Mouse (Mus musculus): ENCODE results near the gene Hrc. TPM values are rescaled to one million over a fixed set of nuclear protein-coding genes. Genes with fewer than 3 reads are reported as not detected.

The Hrc gene
- polyA plus RNA-seq, 1 experiment = 9.1 TPM

DNA sequence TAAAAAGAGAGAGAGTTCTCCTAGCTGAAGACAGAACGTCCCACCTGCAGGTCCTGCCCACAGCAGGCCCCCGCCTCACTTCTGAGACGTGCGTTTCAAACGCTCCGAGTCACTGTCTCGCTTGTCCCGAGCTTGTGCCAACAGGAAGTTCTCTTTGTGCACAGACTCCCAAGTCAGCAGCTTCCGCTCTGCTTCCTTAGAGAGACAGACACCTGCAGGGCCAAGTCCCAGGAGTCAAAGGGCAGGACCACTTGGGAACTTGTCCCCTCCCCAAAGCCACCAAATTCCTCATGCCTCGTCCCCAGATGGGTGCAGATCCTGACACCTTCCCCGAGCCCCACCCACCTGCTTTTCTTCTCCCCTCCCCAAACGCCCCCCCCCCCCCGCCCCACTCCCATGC is 30.2 kb upstream of the Hrc start:
- peaks cover 15% of the 10 kb centered on the region for H3K4me1 ChIP-seq (replicated peaks; ENCODE audit: control insufficient read depth, insufficient read depth, low read length)
- WGBS = 53% methylated on average over 13 of the region's 13 CpGs
- TF ChIP-seq CTCF (IDR thresholded peaks at IDR 0.05; ENCODE audit: borderline replicate concordance, control insufficient read depth, extremely low read depth, insufficient read depth, low read length, poor library complexity) (no peak), POLR2A (IDR thresholded peaks at IDR 0.05; ENCODE audit: control insufficient read depth, extremely low read depth, insufficient read depth, low read length, poor library complexity) (no peak)
- no peak overlapping the region for H3K4me3 ChIP-seq (ENCODE audit: control insufficient read depth, insufficient read depth, low read length)
- no peaks in the 10 kb centered on the region for H3K27me3 ChIP-seq (ENCODE audit: control insufficient read depth, insufficient read depth, low read length)
- no peak for DNase-seq
- no peak overlapping the region for H3K27ac ChIP-seq (ENCODE audit: control insufficient read depth, insufficient read depth, low read length)
- no peaks in the 10 kb centered on the region for H3K36me3 ChIP-seq (ENCODE audit: control insufficient read depth, insufficient read depth, low read length)

DNA sequence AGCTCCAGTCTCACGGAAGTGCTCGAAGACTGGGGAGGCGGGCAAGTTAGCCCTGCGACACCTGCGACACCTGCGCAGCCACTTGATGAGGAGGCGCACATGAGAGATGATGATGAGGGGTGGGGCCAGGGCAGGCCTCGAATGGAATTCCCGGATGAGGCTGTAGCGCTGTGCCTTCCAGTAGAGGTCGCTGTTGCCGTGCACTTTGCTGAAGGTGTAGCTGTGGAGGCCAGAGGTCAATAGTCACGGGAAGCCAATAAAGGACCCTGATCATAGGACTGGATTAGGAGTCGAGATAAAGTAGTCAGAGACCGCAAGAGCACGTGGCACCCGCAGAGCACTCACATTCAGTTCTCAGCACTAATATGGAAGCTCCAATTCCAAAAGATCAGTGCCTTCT is 29.8 kb upstream of the Hrc start:
- Histone ChIP-seq H3K4me3 (ENCODE audit: control insufficient read depth, insufficient read depth, low read length) (no peak overlapping the region), H3K4me1 (replicated peaks; ENCODE audit: control insufficient read depth, insufficient read depth, low read length) (peaks cover 15% of the 10 kb centered on the region), H3K27ac (ENCODE audit: control insufficient read depth, insufficient read depth, low read length) (no peak overlapping the region), H3K27me3 (ENCODE audit: control insufficient read depth, insufficient read depth, low read length) (no peaks in the 10 kb centered on the region), H3K36me3 (ENCODE audit: control insufficient read depth, insufficient read depth, low read length) (no peaks in the 10 kb centered on the region)
- TF ChIP-seq CTCF (IDR thresholded peaks at IDR 0.05; ENCODE audit: borderline replicate concordance, control insufficient read depth, extremely low read depth, insufficient read depth, low read length, poor library complexity) (peak; percentile 69; the same call in 1 of the 2 replicates), POLR2A (IDR thresholded peaks at IDR 0.05; ENCODE audit: control insufficient read depth, extremely low read depth, insufficient read depth, low read length, poor library complexity) (no peak)
- DNase-seq = peak; percentile 29
- 51% methylated on average over 17 of the region's 17 CpGs for WGBS

DNA sequence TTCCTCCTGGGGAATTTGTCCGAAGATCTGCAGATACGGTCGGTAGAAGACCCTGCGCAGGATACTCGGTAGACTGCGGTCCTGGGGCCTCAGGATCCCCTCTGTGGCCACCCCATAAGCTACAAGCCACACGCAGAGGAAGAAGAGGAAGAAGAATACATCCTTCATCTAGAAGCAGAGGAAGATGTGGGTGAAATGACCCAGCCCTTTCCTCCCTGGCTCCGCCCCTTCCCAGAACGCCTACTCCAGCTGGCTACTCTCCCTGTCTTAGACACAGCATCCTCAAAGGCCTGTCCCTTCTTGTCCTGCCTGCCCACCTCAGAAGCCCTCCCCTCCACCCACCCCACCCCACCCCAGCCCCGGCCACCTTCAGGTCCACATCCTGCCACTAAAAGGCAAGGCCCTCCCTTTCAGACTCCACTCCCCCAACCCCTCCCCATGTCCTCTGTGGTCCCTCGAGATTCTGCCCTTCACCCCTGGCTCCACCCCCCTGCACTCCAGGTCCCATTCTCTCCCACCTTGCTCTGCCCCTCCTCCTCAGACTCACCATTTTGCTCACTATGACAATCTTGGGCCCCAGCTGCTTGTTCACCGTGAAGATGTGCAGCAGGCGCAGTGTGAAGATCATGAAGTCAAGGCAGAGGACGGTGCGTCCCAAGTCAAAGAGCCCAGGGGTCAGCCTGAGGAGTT is 26.4 kb upstream of the Hrc start:
- no peak for DNase-seq
- TF ChIP-seq POLR2A (IDR thresholded peaks at IDR 0.05; ENCODE audit: control insufficient read depth, extremely low read depth, insufficient read depth, low read length, poor library complexity) = no peak
- TF ChIP-seq CTCF (IDR thresholded peaks at IDR 0.05; ENCODE audit: borderline replicate concordance, control insufficient read depth, extremely low read depth, insufficient read depth, low read length, poor library complexity) = no peak
- Histone ChIP-seq H3K4me3 (ENCODE audit: control insufficient read depth, insufficient read depth, low read length) (no peak overlapping the region), H3K4me1 (replicated peaks; ENCODE audit: control insufficient read depth, insufficient read depth, low read length) (peaks cover 15% of the 10 kb centered on the region), H3K27me3 (ENCODE audit: control insufficient read depth, insufficient read depth, low read length) (no peaks in the 10 kb centered on the region), H3K36me3 (ENCODE audit: control insufficient read depth, insufficient read depth, low read length) (no peaks in the 10 kb centered on the region), H3K27ac (ENCODE audit: control insufficient read depth, insufficient read depth, low read length) (no peak overlapping the region)
- WGBS = 25% methylated on average over 15 of the region's 15 CpGs

DNA sequence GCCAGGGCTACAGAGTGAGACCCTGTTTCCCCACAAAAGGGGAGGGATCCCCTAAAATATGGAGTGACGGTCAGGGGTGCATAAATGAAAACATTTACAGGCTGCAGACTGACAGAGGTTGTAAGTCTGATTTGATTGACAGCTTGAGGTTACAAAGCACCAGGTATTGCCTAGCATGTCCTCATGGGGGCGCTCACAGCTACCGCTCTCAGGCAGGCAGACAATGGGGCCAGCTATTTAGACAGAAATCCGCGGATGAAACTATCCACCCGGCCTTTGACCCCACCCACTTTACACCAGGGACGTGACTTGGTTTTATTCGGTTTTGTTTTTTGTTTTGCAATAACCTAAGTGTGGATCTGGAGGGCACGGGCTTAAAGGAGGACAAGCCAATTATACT is 25.6 kb upstream of the Hrc start:
- Histone ChIP-seq H3K27me3 (ENCODE audit: control insufficient read depth, insufficient read depth, low read length) (no peaks in the 10 kb centered on the region), H3K4me1 (replicated peaks; ENCODE audit: control insufficient read depth, insufficient read depth, low read length) (peaks cover 15% of the 10 kb centered on the region), H3K36me3 (ENCODE audit: control insufficient read depth, insufficient read depth, low read length) (no peaks in the 10 kb centered on the region), H3K4me3 (ENCODE audit: control insufficient read depth, insufficient read depth, low read length) (no peak overlapping the region), H3K27ac (ENCODE audit: control insufficient read depth, insufficient read depth, low read length) (no peak overlapping the region)
- peak; percentile 31 for DNase-seq
- TF ChIP-seq CTCF (IDR thresholded peaks at IDR 0.05; ENCODE audit: borderline replicate concordance, control insufficient read depth, extremely low read depth, insufficient read depth, low read length, poor library complexity) (no peak), POLR2A (IDR thresholded peaks at IDR 0.05; ENCODE audit: control insufficient read depth, extremely low read depth, insufficient read depth, low read length, poor library complexity) (no peak)
- WGBS = 35% methylated on average over 9 of the region's 9 CpGs

DNA sequence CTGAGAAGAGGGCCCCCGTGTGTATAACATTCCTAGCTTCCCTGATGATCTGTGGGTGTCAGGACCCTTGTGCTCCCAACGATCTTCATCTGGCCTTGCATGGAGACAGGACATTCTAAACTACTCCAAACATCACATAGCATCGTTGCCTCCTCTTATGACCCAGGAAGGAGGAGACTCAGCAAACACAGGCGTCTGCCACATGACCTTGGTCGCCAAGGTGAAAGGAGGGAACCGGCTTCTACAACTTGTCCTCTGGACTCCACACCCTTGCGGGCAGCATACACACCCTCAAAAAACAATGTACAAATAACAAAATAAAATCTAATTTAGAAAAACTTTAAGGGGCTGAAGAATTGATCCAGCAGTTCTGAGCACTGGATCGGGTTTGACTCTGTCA is 23.1 kb upstream of the Hrc start:
- Histone ChIP-seq H3K4me3 (ENCODE audit: control insufficient read depth, insufficient read depth, low read length) (no peak overlapping the region), H3K4me1 (replicated peaks; ENCODE audit: control insufficient read depth, insufficient read depth, low read length) (peaks cover 12% of the 10 kb centered on the region; the same call in 1 of the 2 replicates), H3K27ac (ENCODE audit: control insufficient read depth, insufficient read depth, low read length) (no peak overlapping the region), H3K27me3 (ENCODE audit: control insufficient read depth, insufficient read depth, low read length) (no peaks in the 10 kb centered on the region), H3K36me3 (ENCODE audit: control insufficient read depth, insufficient read depth, low read length) (no peaks in the 10 kb centered on the region)
- DNase-seq = no peak
- TF ChIP-seq CTCF (IDR thresholded peaks at IDR 0.05; ENCODE audit: borderline replicate concordance, control insufficient read depth, extremely low read depth, insufficient read depth, low read length, poor library complexity) = no peak
- TF ChIP-seq POLR2A (IDR thresholded peaks at IDR 0.05; ENCODE audit: control insufficient read depth, extremely low read depth, insufficient read depth, low read length, poor library complexity) = no peak
- 92% methylated on average over 8 of the region's 8 CpGs for WGBS

DNA sequence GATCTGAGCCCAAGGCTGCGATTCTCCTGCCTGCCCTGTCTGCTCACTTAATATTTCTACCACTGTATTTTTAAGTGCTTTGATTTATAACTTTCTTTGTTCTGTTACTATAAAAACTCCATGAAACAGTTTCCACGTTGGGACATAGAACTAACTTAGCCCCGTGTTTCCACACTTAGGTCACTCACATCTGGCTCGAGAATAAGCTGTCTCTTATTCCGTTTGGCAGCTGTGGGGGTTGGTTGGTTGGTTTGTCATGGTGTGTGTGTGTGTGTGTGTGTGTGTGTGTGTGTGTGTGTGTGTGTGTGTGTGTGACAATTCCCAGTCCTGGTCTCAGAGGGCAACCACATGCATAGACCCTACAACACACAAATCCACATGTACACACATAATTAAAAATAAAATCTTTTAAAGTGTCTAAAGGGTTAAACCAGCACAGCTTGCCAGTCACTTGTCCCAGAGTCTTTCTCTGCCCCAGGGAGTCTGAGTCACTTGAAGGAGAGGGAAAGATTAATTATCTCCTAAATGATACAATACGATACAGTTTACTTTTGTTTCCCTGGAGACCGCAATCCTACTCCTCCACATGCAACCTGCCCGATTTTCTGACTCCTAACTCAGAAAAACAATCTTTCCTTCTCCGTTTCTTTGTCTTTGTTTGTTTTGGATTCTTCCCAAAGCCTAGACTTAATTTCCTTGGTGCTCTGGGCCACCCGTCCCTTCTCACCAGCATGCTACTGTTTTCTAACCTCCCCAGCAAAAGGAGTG is 22.2 kb upstream of the Hrc start:
- TF ChIP-seq CTCF (IDR thresholded peaks at IDR 0.05; ENCODE audit: borderline replicate concordance, control insufficient read depth, extremely low read depth, insufficient read depth, low read length, poor library complexity) = no peak
- TF ChIP-seq POLR2A (IDR thresholded peaks at IDR 0.05; ENCODE audit: control insufficient read depth, extremely low read depth, insufficient read depth, low read length, poor library complexity) = no peak
- no peak overlapping the region for H3K4me3 ChIP-seq (ENCODE audit: control insufficient read depth, insufficient read depth, low read length)
- 83% methylated on average over 10 of the region's 10 CpGs for WGBS
- no peaks in the 10 kb centered on the region for H3K36me3 ChIP-seq (ENCODE audit: control insufficient read depth, insufficient read depth, low read length)
- no peaks in the 10 kb centered on the region for H3K27me3 ChIP-seq (ENCODE audit: control insufficient read depth, insufficient read depth, low read length)
- H3K4me1 ChIP-seq (replicated peaks; ENCODE audit: control insufficient read depth, insufficient read depth, low read length) = peaks cover 11% of the 10 kb centered on the region; the same call in 1 of the 2 replicates
- no peak for DNase-seq
- no peak overlapping the region for H3K27ac ChIP-seq (ENCODE audit: control insufficient read depth, insufficient read depth, low read length)

Data from thymus, adult 2 months (tissue).